Mouse (Mus musculus) naive thymus-derived CD4-positive, alpha-beta T cell, adult 2 months (primary cell): Measurements from ENCODE around the gene Hist2h2bb.
"Not testable (repeated sequence)": the region's sequence is repeated elsewhere in the genome, so short reads cannot be mapped to it uniquely, and the experiment has no call there.

Source experiments
- DNase-seq: peaks from one replicate; pipeline ENCODE4 v3.0.0-alpha.2; 2011; ENCODE audit warnings: low read depth

The Hist2h2bb gene

DNA sequence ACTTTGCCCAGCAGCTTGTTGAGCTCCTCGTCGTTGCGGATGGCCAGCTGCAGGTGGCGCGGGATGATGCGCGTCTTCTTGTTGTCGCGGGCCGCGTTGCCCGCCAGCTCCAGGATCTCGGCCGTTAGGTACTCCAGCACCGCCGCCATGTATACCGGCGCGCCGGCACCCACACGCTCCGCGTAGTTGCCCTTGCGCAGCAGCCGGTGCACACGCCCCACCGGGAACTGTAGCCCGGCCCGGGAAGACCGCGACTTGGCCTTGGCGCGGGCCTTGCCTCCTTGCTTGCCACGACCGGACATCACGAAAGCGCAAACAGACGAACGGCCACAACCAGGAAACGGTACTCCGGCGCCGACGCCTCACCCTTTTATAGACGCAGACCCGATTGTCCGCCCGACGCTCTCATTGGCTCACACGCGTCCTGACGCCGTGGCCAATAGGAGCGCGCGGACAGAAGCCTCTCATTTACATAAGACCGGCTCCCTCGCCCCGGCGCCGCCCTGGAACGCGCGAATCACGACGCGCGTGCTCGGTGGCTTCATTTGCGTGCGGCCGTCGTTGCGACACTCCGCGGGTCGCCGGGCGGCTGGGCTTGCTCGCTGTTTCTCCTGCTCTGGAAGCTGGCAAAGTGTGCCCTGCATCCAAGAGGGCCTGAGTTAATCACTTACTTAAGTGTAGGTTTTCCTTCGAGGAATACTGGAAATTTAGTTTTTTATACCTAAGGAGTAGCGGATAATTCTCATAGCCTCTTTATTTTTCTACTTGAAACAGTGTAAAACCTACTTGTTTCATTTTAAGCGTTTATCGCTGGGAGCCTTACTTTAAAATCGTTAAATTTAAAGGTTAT lies 29.4 kb upstream of the Hist2h2bb start, which contains the start of gene Hist2h2aa2:
Hist2h2aa2 (minus strand) TSS at position 328 of the 850 bp plus-strand sequence.
- DNase-seq: peak; percentile 74

DNA sequence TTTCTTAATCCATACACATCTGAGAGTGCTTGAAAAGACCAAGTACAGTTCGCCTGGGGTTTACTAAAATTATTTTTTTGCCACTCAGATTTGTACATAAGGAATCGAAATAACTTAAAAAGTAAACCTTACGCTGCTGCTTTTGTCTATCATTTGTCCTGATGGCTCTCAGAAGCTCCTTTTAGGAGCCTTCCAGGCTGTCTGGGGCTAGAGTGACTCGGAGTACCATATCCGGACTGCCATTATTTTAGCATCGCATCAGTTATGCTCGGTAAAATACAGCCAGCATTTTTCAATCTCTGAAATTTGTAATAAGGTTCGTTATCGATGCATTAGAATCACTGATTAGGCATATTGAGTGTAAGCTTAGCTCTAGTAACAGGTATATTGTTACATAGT lies 28.8 kb upstream of the Hist2h2bb start:
- DNase-seq: no peak

DNA sequence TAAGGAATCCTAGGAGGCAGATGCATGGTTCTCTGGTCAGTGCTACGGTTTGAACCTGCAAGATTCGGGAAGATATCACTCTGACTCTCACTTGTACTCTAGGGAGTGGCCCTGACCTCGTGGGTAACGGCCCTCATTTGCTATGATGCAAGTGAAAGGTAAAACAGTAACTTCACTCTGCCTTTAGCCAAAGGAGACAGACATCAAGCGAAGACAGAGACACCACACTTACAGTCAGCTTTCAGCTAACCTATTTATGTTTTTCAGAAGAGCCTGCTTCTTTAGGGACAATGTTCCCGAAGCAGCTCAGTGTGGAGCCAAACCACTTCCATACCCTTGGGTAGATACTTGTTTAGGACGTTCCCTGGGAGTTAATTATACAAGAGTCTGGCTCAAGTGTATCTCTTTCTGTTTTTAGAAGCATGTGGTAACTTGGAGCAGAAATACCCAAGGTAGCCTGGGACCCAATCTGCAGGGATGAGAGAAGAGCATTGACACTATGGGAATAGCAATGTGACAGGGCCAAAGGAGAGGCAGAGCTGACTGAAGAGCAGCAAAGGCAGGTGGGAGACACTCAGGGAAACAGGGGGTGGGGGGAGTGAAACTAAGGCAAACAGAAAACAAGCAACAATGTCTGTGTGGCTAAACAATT lies 25.5 kb upstream of the Hist2h2bb start:
- no peak for DNase-seq

DNA sequence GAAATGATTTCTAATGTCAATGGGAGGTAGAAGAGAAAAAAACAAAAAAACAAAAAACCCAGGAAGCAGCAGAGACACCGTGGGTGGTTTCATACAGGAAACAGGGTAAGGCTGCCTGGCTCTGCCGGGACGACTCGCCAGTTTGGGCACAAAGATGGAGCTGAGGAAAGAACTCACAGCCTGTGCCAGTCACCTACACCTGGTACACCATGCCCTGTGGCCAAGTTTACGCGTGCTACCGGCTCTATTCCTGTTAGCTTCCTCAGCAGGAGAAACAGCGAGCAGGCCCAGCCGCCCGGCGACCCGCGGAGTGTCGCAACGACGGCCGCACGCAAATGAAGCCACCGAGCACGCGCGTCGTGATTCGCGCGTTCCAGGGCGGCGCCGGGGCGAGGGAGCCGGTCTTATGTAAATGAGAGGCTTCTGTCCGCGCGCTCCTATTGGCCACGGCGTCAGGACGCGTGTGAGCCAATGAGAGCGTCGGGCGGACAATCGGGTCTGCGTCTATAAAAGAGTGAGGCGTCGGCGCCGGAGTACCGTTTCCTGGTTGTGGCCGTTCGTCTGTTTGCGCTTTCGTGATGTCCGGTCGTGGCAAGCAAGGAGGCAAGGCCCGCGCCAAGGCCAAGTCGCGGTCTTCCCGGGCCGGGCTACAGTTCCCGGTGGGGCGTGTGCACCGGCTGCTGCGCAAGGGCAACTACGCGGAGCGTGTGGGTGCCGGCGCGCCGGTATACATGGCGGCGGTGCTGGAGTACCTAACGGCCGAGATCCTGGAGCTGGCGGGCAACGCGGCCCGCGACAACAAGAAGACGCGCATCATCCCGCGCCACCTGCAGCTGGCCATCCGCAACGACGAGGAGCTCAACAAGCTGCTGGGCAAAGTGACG lies 24.3 kb upstream of the Hist2h2bb start, which contains the start of gene Hist2h2aa1:
Hist2h2aa1 (plus strand) TSS at position 495 of the 884 bp plus-strand sequence.
- peak; percentile 90 for DNase-seq

DNA sequence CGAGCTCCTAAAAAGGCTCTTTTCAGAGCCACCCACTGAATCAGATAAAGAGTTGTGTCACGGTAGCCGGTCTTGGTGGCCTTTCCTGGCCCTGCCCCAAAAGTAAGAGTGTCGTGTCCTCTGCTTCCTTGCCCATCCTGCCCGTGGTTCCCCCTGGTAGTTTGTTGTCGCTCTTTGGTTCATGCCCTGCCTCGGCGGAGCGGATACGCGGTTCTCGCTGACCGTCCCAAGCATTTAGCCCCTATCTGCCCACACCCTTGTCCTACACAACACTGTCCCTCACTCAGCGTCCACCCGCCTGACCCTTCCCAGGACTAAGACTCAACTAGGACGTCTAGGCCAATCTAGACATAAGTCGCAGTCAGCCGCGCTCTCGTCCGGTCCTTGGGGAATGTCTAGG lies 23.5 kb upstream of the Hist2h2bb start:
- not testable (repeated sequence) for DNase-seq

DNA sequence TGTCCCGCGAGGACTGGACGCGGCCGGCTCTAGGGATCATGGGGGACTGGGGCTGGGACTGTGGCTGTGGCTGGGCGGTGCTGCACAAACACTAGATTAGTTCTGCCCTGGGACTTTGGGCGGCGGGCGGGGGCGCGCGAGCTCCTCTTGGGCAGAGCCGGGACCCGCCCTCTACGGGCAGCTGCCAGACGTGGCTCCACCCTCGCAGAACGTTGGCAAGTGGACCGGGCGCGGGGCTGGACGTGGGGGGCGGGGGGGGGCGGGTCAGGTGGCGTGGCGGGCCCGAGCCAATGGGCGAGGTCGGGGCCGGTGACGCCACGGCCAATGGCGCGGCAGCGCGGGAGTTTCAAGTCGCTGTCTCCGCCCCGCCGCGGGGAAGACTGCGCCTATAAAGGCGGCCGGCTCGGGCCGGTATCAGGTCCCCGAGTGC lies 23.1 kb upstream of the Hist2h2bb start, which contains the start of gene Hist2h3c1:
Hist2h3c1 (plus strand) TSS at position 259 of the 430 bp plus-strand sequence.
- DNase-seq: not testable (repeated sequence)

DNA sequence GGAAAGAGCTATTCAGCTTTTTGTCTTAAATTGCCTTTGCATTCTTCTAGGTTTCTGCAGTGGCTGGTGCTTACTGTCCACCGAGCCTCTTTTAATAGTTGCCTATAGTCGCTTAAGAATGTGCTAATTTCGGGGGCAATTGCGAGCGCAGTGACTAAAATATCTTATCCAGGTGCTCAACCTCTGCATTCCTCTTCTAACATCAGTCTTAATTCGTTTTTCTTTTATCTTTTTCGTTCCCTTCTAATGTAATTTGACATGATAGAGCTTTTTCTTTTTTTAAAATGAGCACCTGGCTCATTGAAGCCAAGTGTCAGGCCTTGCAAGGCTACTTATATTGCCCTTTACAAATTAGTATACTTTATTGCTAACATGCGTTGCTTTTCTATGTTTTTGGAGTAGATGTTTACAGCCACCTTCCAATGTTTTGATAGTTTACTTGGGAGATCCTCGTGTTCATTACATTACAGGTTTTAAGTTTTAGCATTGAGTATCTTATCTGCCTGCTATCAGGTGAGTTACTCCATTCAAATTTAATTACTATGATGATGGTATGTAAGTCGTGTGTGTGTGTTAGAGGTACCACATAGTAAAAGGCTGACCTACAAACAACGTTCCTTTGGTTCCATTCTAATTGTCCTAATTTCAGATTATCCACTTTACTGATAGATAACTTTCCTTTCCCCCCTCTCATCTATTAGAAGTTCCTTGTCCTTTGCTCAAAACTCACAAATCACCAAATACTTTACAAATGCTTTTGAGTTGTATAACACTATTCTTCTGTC lies 22.0 kb upstream of the Hist2h2bb start:
- DNase-seq: no peak

DNA sequence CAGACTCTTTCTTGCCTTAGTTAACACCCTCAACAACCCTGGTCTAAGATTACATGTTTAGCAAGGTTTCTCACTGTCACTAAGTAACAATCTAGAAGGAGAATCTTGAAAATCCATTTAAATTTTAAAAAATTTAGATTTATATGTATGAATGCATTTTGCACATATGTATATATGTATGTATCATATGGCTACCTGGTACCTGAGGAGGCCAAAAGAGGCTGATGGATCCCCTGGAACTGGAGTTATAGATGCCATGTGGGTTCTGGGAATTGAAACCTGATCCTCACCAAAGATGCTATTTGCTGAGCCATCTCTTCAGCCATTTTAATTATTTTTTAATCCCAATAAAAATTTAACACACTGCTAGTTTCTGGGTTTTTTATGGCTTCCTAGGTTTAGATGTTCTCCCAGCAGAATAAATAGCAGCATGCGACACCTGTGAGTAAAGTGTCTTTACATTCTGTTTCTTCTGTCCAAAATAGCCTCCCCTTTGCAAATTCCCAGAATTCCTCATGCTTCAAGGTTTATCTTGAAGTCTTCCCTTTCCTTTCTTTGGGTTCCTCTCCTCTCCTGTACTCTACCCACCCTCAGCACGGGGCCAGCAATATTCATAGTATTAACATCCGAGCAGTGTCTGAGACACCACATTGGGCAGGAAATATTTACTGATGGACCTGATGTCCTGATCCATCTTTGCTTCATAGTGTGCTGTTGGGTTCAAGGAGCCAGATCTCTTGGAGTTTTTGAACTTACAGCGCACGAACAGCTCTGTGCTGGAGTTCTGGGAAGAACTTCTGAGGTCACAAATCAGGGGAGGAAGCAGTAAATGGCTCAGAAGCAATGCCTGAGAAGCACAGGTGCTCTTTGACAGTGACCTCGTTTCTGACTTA lies 21.2 kb upstream of the Hist2h2bb start:
- DNase-seq: no peak

DNA sequence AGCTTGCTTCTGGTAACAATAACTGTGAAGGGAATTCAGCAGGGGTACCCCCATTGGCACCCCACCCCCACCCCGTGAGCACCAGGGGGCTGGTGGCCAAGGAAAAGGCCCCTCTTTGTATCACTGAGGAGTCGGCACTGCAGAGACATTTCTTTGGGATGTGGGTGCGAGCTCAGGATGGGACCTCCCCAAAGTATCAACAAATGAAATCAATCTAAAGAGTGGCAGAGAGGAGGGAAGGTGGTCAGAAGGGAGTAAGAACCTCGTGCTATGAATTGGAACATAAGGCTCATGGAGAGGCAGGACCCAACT lies 20.6 kb upstream of the Hist2h2bb start:
- no peak for DNase-seq

DNA sequence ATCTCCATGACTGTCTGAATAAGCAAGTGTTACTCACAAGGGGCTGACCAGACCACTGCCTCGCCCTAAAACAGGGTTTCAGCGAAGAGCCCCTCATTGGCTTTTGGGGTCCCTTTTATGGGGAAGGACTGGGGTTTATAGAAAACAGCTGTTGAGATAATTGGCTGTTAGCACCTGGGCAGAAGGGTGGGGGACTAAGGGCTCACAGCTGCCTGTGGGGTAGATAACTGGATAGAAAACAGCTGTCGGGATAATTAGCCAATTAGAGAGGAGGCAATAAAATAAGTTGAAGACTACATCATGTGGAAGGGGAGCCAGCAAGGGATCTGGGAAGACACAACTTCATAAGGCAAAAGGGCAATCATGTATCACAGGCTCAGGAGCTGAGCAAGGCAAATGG lies 18.7 kb upstream of the Hist2h2bb start:
- DNase-seq: no peak

DNA sequence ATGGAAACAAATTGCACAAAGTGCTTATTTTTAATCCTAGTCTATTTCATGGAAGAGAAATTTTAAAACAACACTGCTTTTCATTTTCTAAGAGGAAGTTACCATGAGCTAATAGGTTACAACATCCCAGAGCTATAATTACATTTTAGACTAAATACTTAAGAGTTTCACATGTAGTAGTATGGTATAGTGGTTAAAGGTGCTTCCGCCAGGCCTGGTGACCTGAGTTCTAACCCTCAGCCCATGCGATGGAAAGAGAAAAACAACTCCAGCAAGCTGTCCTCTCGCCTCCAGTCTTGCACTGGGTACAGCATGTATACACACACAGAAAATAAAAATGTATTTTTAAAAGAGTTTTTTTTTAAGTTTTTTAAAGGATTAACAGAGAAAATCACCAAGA lies 17.8 kb upstream of the Hist2h2bb start:
- DNase-seq: no peak

DNA sequence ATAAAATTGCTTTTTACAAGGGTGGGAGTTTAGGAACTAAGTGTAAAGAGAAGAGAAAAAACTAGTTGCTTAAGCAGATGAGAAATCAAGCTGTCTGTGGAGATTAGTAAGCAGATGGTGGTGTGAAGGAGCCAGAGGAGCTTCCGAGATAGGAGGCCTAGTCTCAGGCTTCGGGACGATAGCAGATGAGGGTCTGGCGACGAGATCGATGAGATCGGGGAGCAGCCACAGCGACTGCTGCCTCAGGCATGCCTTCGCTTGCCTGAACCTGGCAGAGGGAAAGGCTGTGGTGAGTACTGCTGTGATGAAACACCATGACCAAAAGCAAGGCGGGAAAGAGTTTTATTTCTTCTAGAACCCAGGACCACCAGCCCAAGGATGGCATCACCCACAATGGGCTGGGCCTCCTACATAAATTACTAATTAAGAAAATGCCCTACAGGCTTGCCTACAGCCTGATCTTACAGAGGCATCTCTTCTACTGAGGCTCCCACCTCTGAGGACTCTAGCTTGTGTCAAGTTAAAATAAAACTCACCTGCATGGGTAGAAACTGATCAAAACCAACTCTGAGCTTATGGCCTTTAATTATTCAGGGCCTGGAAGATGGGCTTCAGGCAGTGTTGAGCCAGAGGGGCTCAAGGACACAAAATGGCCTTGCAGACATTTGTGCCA lies 14.7 kb upstream of the Hist2h2bb start:
- DNase-seq: no peak

DNA sequence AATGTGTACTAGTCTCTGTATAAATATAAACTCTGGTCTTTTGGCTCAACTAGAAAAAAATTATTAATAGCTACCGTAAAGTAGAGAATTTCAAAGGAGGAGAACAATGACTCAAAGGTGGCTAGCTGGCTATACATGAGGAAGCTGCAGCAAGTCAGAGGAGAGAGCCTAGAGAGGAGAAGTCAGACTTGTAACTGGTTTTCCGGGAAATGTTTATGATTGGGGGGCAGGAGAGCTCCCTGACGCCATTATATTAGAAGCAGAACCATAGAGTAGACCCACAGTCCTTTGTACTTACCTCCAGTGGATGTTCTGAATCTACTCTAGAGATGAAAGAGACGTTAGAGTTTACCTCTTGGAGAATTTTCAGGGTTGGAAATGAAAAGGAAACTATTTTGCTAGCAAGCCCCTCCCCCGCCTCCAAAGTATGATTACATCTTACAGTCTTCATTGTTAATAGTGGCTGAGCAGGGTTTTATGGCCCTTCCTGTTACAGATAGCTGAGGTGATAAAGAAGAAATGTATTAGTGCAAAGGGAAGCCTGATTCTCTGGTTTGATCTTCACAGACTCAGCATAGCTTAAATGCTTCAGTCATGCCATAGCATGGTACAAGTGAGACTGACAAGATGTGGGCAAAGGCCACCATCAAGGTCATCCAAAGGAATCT lies 13.5 kb upstream of the Hist2h2bb start:
- DNase-seq: no peak

DNA sequence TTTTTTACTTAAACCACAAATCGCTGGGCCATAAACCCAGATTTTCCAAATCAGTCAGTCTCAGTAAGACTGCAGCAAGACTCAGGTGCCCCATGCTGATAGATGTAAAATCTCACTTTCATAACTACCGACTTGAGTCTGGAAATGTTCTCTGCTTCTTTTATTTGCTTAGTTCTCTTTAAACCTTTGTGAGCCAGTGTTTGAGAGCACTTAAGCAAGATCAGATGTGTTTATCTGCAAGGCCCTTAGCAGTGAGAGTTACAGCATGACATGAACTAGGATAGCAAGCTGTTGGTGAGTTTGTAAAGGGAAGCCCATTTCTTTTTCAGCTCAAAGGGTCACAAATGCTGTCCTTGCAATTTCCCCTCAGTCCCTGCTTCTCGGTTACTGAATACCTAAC lies 12.4 kb upstream of the Hist2h2bb start:
- DNase-seq: no peak

DNA sequence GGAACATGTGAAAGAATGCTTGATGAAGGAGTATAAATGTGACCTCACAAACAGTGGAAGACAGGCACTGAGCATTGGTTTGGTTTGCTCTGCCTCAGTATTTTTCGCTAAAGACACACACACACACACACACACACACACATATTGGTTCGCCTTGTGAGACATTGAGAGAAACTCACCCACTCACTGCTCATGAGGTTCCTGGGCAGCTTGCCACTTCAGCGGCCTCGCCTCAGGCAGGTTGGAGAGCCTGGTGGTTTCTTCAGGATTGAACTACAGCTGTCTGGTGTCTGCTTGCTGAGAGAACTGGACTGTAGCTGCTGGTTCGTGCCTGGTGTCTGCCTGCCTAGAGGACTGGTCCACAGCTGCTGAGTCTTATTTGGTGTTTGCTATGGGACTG lies 9.3 kb upstream of the Hist2h2bb start:
- DNase-seq: no peak

DNA sequence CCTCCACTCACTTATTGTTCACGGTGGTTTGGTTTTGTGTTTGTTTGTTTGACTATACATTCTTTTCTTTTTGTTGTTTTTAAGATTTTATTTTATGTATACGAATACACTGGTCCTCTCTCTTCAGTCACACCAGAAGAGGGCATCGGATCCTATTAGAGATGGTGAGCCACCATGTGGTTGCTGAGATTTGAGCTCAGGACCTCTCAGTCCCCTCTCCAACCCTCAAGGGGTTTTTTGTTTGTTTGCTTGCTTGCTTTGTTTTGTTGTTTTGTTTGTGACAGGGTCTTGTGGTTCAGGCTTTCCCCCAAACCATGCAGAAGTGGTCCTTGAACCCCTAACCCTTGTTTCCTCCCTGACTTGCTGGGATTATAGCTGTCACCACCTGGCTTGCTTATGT lies 7.9 kb upstream of the Hist2h2bb start:
- DNase-seq: no peak

DNA sequence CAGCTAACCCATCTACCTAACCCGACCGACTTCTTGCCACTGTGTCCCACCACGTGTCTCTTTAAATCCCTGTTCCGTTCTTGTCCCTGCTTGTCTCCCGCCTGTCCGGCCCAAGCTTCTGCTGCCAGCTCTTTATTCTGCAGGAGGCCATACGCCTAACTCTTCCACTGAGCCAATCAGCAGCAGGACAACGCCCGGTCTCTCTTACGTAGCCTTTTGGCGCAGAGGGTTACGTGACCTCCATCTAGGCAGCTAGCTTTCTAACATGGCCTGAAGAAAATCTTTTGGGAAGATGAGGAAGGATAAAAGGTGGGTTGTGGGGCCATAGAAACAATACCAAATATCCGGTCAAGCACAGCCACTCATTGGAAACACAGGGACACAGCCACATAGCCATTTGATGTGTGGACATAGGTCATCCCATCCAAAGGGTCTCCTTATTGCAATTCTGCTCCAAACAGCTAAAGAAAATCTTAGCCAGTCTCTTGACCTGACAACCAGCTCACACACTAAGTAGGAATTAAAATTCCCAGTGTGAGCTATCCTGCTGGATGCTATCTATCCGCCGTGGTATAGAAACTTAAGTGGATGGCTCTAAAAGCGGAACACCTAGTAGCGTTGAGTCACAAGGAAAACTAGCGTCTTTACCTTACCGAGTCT lies 7.2 kb upstream of the Hist2h2bb start:
- DNase-seq: peak; percentile 83

DNA sequence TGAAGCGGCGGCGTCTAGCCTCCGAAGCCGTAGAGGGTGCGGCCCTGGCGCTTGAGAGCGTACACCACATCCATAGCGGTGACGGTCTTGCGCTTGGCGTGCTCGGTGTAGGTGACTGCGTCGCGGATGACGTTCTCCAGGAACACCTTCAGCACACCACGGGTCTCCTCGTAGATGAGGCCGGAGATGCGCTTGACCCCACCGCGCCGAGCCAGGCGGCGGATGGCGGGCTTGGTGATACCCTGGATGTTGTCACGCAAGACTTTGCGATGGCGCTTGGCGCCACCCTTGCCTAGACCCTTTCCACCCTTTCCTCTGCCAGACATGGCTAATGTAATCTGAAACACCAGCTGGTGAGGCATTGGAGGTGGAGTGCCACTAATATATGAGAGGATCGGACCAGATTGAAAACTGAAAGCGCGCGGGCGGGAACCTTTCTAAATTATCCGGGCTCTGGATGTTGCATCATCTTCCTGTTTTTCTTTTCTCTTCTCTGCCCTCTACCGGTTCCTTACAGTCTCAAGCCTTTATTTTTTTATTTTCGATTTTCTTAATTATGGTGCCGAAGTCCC lies 6.5 kb upstream of the Hist2h2bb start, which contains the start of gene Hist2h4:
Hist2h4 (minus strand) TSS at position 333 of the 572 bp plus-strand sequence.
- DNase-seq: peak; percentile 97
